Mouse (Mus musculus) natural killer cell, adult 2 months (primary cell): ENCODE results near the gene Timm50.
A peak's percentile ranks its signal among the peaks of the same experiment; 100 is the strongest.

Source experiments
- DNase-seq, 2 experiments: peaks; one replicate each; pipeline ENCODE4 v3.0.0; 2022; ENCODE audit warnings: low spot score in 2 of 2

Timm50 gene

DNA sequence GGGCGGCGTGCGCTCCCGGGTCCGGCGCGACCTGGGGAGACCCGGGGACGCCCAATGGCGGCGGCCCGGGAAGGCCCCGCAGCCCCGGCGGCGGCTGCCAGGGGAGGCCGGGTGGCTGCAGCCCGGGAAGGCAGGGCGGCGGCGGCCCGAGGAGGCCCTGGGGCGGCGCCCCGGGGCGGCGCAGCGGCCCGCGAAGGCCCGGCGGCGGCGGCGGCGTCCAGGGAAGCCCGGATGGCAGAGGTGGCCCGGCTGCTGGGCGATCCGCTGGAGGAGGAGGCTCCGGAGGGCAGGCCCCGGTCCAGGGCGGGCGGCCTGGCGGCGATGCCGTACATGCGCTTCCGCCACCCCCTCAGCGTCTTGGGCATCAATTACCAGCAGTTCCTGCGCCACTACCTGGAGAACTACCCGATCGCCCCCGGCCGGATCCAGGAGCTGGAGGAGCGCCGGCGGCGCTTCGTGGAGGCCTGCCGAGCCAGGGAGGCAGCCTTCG, 43.8 kb downstream of the Timm50 start:
- peak in 1 of 2 experiments; percentile 25 for DNase-seq

DNA sequence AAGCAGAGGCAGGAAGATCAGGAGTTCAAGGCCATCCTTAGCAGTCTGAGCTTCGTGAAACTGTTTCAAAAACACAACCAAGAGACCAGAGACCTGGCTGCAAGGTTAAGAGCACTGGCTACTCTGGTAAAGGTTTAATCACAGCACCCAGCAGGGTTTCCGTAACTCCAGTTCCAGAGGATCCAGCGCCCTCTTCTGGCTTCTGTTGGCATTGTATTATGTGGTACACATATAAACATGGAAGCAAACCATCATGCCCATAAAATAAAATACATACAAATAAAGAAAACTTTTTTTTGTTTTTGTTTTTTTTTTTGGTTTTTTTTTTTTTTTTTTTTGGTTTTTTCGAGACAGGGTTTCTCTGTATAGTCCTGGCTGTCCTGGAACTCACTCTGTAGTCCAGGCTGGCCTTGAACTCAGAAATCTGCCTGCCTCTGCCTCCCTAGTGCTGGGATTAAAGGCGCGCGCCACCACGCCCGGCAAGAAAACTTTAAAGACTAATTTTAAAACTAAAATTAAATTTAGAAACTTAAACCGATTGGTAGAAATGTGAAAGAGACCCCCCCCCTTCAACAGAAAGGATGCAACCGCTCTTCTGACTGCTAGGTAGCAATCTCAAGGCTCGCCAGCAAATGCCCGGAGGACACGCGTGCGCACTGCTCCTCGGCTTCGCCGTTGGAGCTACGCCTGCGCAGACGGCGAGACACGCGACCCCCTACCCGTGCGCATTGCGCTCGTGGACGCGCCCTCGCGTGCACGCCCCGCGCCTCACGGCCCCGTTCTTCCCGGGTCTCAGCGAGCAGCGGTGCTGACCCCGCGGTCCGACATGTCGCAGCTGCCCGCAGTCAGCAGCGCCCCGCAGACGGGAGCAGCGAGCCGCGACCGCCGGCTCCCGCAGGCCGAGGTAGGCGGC, 44.5 kb downstream of the Timm50 start, which contains the start of gene Eid2:
TSS of gene Eid2 (plus strand) at position 753 of the 913 bp plus-strand sequence.
- DNase-seq = peak in 1 of 2 experiments; percentile 29

DNA sequence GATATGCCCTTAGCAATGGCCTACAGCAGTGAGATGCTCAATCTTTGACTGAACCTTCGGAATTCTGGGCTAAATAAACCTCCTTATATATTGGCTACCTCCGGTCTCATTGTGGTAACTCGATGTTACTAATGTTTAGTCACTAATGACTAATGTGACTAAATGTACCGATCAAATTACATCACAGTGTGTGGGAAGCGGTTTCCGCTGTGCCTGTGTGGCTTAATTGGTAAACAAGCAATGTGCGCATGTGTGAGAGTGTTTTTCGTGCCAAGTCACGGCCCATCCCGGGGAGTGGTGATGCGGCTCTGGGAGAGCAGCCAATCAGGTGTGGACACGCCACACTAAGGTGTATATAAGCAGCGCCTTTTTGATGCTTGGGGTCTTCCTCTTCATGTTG, 46.5 kb downstream of the Timm50 start:
- DNase-seq = no peak

DNA sequence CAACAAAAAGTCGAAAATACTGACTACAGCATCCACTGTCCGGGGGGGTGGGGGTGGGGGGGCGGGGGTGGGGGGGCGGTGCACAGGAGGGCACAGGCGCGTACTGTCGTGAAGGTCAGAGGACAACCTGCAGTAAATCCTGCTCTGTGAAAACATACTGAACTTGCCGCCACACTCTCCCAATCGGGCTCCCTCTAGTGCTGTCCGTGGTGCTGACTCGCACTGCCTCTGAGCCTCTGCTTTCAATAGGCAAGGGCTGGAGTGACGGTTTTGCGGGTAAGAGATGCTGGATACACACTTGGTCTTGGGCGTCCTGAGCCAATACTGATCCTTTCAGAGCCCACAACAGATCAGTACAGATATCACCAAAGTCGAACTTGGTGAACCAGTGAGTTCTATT, 48.1 kb downstream of the Timm50 start:
- peak in 1 of 2 experiments; percentile 21 for DNase-seq

DNA sequence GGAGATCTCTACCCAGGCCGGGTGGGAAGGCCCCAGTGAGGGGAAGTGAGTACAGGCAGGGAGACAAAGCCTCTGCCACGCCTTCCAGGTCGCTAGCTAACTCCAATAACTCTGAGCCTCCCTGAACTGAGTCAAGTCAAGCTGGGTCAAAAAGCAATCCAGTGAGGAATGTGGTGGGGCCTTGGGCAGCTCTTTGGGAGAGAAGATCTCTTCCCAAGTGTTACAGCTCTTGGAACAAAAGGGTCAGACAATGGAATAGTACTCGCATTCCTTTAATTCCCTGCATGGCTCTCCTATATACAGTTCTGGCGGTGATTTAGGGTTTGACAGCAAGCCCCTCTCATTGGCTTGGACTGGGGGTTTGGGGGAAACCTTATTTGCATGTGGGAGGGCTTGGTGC, 49.0 kb downstream of the Timm50 start:
- no peak for DNase-seq
